Mouse (Mus musculus) limb, embryonic 10.5 days (tissue): ENCODE measurements at regions not wholly inside any gene's neighbourhood (a gene's known extent, or its start where the extent isn't known, plus 50 kb on each side); places are given as distances from the start of the nearest gene placed in this dataset.
A peak's percentile ranks its signal among the peaks of the same experiment; 100 is the strongest.

ENCODE experiments used
- DNase-seq: peaks from one replicate; pipeline ENCODE4 v3.0.0-alpha.2; 2017; ENCODE audit warnings: low spot score
- H3K27ac ChIP-seq: fragments of 300-500 bp; sonication (generic); 2 replicates; pipeline ENCODE4 v1.5.1; 2016; ENCODE audit warnings: mild to moderate bottlenecking
- H3K27me3 ChIP-seq: fragments of 300-500 bp; sonication (generic); 2 replicates; pipeline ENCODE4 v1.6.1; 2016; ENCODE audit warnings: low read depth, mild to moderate bottlenecking; ENCODE audit not compliant: poor library complexity, severe bottlenecking
- H3K36me3 ChIP-seq: fragments of 300-500 bp; sonication (generic); 2 replicates; pipeline ENCODE4 v1.6.1; 2016; ENCODE audit warnings: mild to moderate bottlenecking, moderate library complexity
- H3K4me1 ChIP-seq: fragments of 300-500 bp; sonication (generic); 2 replicates; pipeline ENCODE4 v1.6.1; 2016
- H3K4me3 ChIP-seq: fragments of 300-500 bp; sonication (generic); 2 replicates; pipeline ENCODE4 v1.5.1; 2016; ENCODE audit warnings: mild to moderate bottlenecking, moderate library complexity
- H3K9me3 ChIP-seq: fragments of 300-500 bp; sonication (generic); replicated peaks from 2 replicates; pipeline ENCODE4 v1.6.1; 2016; ENCODE audit warnings: mild to moderate bottlenecking
- WGBS: fragments of 180-500 bp; shearing (Covaris S2); methylation state at CpG from one replicate; pipeline ENCODE4 v1.1.7; 2016; 5-methylcytosine and 5-hydroxymethylcytosine counted together

- H3K4me1 ChIP-seq = peaks cover 18% of the 10 kb centered on the region
- no peaks in the 10 kb centered on the region for H3K9me3 ChIP-seq
- WGBS = 60% methylated on average over 3 of the region's 3 CpGs
- peak overlapping the region; percentile 77 for H3K4me3 ChIP-seq
- DNase-seq = no peak
- no peaks in the 10 kb centered on the region for H3K36me3 ChIP-seq
- peak overlapping the region; percentile 83; the same call in 1 of the 2 replicates for H3K27ac ChIP-seq
- H3K27me3 ChIP-seq = no peaks in the 10 kb centered on the region
Measured at GRCm38 (mm10) chr12:99628421-99628820, 65.0 kb upstream of the Foxn3 start.

- peak overlapping the region; percentile 83 for H3K27ac ChIP-seq
- H3K27me3 ChIP-seq = no peaks in the 10 kb centered on the region
- peaks cover 18% of the 10 kb centered on the region for H3K4me1 ChIP-seq
- WGBS = 1% methylated on average over 30 of the region's 30 CpGs
- H3K36me3 ChIP-seq = no peaks in the 10 kb centered on the region
- H3K9me3 ChIP-seq = no peaks in the 10 kb centered on the region
- peak; percentile 95 for DNase-seq
- H3K4me3 ChIP-seq = peak overlapping the region; percentile 77
Measured at GRCm38 (mm10) chr12:99627898-99628231, 64.5 kb upstream of the Foxn3 start.

- WGBS = 1% methylated on average over 40 of the region's 40 CpGs
- Histone ChIP-seq H3K36me3 (no peaks in the 10 kb centered on the region), H3K4me1 (peaks cover 18% of the 10 kb centered on the region), H3K27ac (peak overlapping the region; percentile 83), H3K27me3 (no peaks in the 10 kb centered on the region), H3K4me3 (peak overlapping the region; percentile 77), H3K9me3 (no peaks in the 10 kb centered on the region)
- DNase-seq = peak; percentile 47
Measured at GRCm38 (mm10) chr12:99627201-99627897, 64.0 kb upstream of the Foxn3 start.

GRCm38 (mm10) chr12:99626147-99626546 lies 62.8 kb upstream of the Foxn3 start:
- Histone ChIP-seq H3K9me3 (no peaks in the 10 kb centered on the region), H3K27me3 (no peaks in the 10 kb centered on the region), H3K27ac (no peak overlapping the region), H3K4me1 (peaks cover 18% of the 10 kb centered on the region), H3K36me3 (no peaks in the 10 kb centered on the region), H3K4me3 (no peak overlapping the region)
- no peak for DNase-seq
- WGBS = 90% methylated on average over 4 of the region's 4 CpGs

GRCm38 (mm10) chr12:99625094-99625493 lies 61.7 kb upstream of the Foxn3 start:
- DNase-seq = no peak
- H3K9me3 ChIP-seq = no peaks in the 10 kb centered on the region
- H3K27ac ChIP-seq = no peak overlapping the region
- no peaks in the 10 kb centered on the region for H3K27me3 ChIP-seq
- no peaks in the 10 kb centered on the region for H3K36me3 ChIP-seq
- no peak overlapping the region for H3K4me3 ChIP-seq
- H3K4me1 ChIP-seq = peaks cover 18% of the 10 kb centered on the region
- 87% methylated on average over 9 of the region's 9 CpGs for WGBS

GRCm38 (mm10) chr12:99622238-99622637 lies 58.9 kb upstream of the Foxn3 start:
- Histone ChIP-seq H3K9me3 (no peaks in the 10 kb centered on the region), H3K4me1 (peaks cover 5% of the 10 kb centered on the region), H3K27me3 (no peaks in the 10 kb centered on the region), H3K27ac (no peak overlapping the region), H3K4me3 (no peak overlapping the region), H3K36me3 (no peaks in the 10 kb centered on the region)
- no peak for DNase-seq
- 86% methylated on average over 2 of the region's 2 CpGs for whole genome bisulfite sequencing

- DNase-seq = no peak
- H3K4me1 ChIP-seq = 0 out of 2 replicates have a peak, but pooled peaks cover 6% of the 10 kb centered on the region
- no peaks in the 10 kb centered on the region for H3K36me3 ChIP-seq
- H3K27me3 ChIP-seq = no peaks in the 10 kb centered on the region
- H3K4me3 ChIP-seq = no peak overlapping the region
- no peak overlapping the region for H3K27ac ChIP-seq
- 91% methylated on average over 14 of the region's 14 CpGs for WGBS
- H3K9me3 ChIP-seq = no peaks in the 10 kb centered on the region
Measured at GRCm38 (mm10) chr12:99617241-99617804, 53.9 kb upstream of the Foxn3 start.

GRCm38 (mm10) chr12:99614420-99614819 lies 51.0 kb upstream of the Foxn3 start:
- H3K36me3 ChIP-seq = no peaks in the 10 kb centered on the region
- no peak overlapping the region for H3K27ac ChIP-seq
- H3K27me3 ChIP-seq = no peaks in the 10 kb centered on the region
- H3K4me3 ChIP-seq = no peak overlapping the region
- no peaks in the 10 kb centered on the region for H3K9me3 ChIP-seq
- 0 out of 2 replicates have a peak, but pooled peaks cover 6% of the 10 kb centered on the region for H3K4me1 ChIP-seq
- 70% methylated on average over 6 of the region's 6 CpGs for WGBS
- no peak for DNase-seq
